Mouse (Mus musculus) cerebellum, adult 11 months (tissue): ENCODE results near the gene Pstpip1.

Experiments
- DNase-seq: peaks from one replicate; pipeline ENCODE4 v3.0.0; 2022

The Pstpip1 gene

DNA sequence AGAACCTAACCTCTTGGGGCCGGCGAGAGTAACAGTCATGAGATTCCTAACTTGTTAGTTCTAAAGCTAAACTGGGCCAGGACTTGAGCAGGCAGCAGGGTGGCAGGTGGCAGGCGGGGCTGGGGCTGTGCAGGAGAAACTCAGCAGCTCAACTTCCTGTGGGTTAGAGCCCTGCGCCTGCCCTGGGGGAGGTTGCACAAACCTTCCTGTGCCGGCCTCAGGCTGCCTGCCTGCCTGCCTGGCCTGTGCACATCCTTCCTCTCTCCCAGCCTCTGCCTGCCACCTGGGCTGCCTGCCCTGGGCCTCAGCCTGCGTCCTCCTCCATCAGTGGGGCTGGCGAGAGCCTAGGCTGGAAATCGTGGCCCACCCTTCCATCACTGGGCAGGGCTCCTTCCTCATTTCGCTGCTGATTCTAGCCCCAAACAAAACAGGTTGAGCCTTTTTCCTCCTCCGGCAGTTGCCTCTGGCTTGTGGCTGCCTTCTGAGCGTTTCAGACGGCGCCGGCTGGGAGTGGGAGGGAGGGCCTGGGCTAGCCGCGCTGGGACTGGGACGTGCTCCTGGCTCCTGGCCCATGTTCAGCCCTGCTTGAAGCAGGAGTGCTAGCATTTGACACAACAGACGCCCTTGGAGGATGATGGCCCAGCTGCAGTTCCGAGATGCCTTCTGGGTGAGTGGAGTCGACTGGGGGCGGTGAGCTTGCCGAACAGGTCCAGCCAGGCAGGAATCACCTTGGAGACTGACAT is at the start of gene Pstpip1:
TSS of gene Pstpip1 (plus strand) at position 185 of the 743 bp plus-strand sequence.
- DNase-seq = peak; percentile 28

DNA sequence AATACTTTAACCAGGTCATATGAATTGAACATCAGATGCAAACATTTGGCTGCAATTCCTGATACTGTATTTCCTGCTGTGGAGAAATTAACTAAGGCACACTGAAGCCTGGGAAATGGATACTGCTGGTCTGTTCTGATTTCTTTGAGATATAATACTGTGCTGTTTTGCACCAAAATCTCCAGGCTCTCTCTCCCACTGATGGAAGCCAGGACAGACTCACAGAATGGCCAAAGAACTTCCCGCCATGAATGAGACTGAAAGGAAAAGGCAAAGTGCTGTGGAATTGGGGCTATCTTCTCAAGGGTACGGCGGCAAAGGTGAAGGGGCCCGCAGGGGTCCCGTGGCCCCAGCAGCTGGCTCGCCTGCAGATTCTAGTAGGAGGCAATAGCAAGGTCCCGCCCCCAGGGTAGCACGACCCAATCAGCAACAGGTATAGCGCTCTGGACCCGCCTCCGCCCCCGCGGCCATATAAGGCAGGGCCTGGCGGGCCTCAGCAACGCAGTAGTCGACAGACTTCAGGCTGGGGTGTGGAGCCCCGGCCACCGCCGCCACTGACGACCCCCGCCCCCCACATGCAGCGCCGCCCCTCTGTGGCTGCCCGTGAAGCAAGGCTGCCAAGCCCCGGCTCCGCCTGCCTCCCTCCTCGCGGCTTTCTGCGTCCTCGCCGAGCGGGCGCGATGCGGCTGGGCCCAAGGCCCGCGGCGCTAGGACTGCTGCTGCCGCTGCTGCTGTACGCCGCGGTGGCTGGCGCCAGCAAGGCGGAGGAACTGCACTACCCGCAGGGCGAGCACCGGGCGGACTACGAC is 48.2 kb upstream of the Pstpip1 start, which contains the start of gene Rcn2:
TSS of gene Rcn2 (plus strand) at position 474 of the 809 bp plus-strand sequence.
- DNase-seq = peak; percentile 94

DNA sequence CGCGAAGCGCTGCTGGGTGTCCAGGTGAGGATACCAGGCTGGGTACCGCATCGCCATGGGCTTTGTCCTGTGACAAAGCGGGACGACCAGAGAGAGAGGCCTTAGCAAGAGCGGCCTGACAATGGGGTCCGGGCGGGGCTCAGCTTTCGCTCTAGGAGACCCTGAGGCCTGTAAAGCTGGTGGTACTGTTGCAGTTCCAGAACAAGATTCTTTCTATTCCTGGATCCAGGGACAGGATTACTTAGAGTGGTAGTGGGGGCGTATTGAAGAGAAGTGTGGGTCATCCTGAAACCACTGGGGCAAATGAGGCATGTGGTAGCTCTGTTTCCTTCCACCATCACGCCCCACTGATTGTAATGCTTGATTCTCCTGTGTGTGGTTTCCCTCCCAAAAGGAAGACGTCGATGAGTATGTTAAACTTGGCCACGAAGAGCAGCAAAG is 47.6 kb upstream of the Pstpip1 start:
- DNase-seq = no peak

DNA sequence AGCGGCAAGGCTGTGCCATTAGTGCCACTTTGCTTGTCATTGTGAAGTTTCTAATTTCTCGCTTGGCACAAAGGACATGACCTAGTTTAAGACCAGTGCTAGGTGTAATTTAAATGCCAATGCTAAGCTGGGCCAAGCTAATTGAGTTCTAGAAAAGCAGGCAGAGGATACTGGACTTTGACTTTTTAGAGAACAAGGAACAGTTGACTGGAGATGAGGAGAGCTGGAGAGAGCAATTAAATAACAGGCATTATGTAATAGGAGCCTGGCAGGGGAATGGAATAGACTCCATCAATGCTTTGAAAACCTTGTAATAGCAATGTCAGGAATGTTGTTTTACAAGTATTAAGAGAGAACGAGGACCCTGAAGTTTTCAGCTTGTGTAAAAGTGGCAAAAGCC is 36.0 kb upstream of the Pstpip1 start:
- no peak for DNase-seq

DNA sequence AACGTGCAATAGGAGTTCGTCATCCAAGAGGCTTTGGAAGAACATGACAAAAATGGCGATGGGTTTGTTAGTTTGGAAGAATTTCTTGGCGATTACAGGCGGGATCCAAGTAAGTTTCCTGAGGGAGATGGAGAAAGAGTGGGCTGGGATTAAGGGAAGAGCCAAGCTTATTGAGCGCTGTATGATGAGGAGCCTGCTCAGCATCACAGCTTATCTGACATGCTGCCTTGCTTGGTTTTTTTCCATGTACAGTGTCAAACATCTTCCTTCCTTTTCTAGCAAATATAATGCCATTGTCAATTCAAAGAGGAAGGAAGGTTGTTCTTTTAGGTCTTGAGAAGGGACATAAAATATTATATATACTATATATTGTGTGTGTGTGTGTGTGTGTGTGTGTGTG is 33.6 kb upstream of the Pstpip1 start:
- no peak for DNase-seq

DNA sequence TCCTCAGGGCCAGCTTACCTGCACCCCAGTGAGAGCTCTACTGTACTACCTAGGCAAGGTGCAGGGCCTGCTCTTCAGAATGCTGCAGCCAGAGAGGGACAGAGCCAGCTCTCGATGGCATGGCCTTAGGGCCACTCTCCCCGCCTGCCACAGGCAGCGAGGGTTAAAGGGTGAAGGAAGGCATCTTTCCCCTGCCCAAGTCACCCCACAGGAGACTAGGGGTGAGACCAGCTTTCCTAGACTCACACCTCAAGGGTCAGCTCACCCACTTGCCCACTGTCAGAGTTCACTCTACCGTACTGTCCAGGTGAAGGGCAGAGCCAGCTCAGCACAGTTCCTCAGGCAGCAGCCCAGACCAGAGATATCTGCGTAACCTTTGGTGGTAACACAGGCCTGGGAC is 27.4 kb upstream of the Pstpip1 start:
- no peak for DNase-seq

DNA sequence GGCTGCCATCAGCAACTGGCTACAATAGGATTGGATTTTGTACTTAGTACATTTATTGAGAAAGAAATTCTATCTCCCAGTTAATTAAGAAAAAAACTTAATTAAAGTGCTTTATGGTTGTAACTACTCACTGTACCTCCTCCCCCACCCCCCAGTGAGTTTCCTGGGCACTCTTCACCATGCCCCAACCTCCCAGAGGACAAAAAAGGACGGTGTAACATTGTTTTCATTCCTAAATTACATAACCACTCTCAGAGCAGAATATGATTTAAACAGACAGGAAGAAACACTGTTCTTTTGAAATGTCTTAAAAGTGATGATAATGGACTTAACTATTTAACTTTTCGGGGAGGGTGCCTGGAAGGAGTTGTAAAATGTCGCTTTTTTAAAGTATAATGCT is 24.8 kb upstream of the Pstpip1 start:
- DNase-seq = no peak

DNA sequence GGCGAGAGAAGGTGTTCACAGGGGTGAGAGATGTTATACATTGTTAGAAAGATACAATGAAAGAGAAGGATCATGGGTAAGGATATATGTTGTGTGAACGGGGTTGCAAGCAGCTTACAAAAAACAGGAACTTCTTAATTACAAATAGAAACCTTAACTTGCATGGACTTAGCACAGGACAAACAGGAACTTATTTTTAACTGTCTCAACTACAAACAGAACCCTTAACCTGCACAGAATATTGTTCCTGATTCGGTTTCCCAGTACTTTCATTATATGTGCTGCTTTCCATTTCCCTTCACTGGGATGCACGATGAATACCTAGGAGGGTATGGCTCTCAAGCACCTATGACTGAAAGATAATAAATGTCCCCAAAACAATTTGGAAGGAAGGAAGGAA is 21.8 kb upstream of the Pstpip1 start:
- DNase-seq = no peak

DNA sequence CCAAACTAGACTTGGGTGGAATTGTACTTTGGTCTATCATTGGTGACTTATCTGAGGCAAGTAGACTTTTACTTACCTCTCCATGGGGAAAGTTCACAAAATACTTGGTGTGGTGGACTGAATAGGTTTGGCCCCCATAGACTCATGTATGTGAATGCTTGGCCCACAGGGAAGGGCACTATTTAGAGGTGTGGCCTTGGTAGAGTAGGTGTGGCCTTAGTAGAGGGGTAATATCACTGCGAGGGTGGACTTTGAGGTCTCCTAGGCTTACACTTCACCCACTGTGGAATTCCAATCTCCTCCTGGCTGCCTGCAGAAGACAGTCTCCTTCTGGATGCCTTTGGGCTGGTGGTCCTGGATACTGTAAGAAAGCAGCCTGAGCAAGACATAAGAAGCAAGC is 21.1 kb upstream of the Pstpip1 start:
- no peak for DNase-seq

DNA sequence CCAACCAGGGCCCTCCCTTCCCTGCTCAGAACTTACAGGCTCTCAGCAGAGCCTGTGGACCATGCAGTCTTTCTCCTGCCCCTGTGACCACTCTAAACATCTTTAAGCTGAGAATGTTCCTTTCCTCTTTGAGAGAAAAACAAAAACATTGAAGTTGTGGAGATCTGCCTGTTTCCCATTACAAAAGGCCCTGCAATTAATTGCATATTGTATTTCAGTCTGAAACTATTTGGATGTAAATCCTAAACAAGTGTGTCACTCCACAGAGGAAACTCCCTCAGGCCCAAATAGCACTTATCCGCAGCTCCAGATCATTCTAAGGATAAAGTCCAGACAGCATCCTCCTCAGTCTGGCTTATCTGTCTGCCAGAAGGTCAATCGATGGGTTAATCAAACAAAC is 16.9 kb upstream of the Pstpip1 start:
- no peak for DNase-seq

DNA sequence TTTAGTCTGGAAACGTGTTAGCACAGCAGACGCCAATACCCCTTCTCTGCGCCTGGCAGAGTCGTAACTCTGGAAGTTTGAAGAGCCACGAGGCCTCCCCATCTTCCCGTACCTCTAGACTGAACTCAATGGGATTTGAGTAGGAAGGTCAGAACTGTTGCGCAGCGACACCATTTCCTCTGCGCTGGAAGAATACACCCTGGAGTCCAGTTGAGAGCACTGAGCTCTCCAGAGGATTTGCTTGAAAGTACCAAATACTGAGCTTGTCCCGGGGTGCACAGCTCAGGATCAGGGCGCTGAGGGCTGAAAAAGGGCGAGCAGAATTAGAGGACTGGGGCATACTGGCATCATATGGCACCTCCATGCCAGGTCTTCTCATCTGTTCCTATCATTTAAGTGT is 14.9 kb upstream of the Pstpip1 start:
- no peak for DNase-seq

DNA sequence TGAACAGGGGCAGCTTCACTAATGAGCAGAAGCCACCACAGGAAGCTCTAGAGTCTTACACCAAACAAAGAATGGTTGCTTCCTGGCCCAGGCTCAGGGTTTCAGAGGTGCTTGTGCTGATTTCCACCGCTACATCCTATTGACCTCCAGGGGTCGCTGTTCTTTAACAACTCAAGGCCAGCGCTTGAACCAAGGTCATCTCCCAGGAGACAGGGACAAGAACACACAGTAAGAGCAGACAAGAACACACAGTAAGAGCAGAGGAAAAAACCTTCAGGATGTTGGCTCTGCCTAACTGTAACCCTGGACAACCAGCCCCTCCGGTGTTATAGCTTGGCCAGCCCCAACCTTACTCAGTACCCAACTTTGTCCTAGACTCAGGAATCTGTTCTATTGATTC is 14.5 kb upstream of the Pstpip1 start:
- peak; percentile 22 for DNase-seq

DNA sequence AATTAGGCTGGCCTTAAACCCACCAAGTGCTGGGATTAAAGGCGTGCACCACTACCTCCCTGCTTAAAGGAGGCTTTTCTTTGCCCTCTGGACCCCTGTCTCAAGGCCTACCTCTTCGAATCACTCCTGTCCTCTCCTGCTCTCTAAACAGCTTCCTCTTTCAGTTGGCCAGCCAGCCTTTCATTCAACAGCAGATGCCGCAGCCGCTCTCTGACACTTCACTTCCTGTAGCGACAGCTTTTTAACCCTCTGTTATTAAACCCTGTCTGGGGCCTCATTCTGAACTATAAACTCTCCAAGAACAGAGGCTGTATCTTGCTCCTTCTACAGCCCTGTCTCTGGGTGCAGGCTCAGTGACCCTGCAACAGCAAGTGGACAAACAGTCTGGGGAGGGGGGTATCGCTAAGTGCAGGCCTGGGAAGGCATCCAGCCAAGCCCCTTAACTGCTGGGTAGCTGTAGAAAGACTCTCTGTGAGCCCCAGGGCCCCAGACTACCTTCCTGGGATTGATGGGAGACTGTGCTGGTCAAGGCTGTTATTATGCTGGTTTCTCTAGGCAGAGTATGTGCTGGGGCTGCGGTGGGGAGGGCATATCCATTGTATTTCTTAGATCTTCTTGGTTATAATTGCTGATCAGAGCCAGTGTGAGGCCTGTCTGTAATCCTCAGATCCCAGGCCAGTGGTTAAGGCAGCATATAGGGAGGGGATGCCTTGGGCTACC is 13.7 kb upstream of the Pstpip1 start:
- DNase-seq = no peak

DNA sequence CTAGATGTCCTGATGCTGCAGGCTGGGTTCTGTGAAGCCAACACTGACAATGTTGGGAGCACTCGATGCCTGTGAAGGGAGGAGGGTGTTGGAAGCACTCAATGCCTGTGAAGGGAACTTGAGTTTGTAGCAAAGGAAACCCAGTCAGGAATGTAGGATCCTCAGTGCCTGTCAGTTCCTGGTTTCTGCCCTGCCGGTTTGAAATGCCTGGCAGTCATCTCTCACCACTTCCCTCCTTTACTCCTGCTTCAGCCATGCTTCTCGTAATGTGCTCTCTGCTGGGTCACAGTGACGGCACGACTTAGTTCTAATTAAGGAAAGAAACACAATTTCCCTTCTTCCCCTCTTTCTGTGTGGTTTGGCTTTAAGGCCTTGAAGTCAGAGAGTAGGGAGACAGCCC is 10.2 kb upstream of the Pstpip1 start:
- DNase-seq = no peak

DNA sequence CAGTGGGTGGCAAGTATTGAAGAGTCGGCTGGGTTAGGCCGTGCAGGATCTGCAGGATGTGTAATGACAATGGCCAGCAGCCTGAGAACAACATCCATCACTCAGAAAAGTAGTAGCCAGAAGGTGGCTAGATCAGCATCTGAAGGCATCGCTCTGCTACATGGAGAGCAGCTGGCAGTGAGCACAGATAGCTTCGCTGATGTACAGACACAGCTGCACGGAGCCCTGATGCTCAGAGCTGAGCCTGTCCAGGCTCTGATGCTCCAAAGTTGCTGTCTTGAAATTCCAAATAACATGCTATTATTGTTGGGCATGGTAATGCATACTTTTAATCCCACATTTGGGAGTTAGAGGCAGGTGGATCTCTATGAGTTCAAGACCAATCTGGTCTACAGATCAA is 3.2 kb upstream of the Pstpip1 start:
- no peak for DNase-seq

DNA sequence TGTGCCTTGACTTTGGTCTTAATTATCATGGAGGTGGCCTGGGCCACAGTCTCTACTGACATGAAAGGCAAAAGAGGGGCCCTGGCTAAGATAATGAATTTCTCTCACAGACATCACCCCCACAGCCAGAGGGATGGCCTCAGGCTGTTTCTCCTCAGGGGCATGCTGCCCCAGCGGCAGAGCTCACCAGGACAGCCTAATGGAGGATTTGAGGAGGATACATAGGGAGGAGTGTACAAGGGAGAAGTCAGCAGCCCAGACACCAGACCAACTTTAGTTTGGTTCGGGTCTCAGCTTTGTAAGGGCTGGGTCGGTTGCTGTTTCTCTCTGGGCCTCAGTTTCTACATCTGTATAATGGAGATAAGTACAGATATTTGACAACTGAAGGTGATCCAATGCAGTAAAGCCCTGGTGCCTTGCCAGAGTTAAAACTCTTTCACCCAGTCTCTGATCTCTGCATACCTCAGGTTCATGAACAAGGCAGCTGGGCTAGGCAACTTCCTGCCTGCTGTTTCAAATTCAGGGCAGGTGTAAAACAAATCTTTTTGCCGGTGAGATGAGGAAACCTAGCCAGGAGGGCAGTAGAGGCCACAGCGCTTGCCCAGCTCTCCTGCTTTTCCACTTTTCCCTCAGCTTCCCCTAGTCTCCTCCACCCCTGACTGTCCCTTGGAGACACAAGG is 924 bp downstream of the Pstpip1 start:
- no peak for DNase-seq

DNA sequence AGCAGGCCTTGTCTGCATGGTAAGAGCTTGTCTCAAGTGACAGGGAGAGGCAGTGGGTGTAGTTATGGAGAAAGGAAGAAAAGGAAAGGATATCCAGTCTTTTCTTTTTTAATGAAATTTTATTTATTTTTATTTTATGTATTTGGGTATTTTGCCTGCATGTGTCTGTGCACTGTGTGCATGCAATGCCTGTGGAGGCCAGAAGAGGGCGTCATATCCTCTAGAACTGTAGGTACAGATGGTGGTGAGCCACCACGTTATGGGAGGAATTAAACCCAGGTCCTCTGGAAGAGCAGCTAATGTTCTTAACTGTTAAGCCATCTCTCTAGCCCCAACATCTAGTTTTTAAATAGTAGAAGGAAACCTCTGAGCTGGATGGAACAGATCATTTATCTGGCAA is 2.3 kb downstream of the Pstpip1 start:
- DNase-seq = no peak

DNA sequence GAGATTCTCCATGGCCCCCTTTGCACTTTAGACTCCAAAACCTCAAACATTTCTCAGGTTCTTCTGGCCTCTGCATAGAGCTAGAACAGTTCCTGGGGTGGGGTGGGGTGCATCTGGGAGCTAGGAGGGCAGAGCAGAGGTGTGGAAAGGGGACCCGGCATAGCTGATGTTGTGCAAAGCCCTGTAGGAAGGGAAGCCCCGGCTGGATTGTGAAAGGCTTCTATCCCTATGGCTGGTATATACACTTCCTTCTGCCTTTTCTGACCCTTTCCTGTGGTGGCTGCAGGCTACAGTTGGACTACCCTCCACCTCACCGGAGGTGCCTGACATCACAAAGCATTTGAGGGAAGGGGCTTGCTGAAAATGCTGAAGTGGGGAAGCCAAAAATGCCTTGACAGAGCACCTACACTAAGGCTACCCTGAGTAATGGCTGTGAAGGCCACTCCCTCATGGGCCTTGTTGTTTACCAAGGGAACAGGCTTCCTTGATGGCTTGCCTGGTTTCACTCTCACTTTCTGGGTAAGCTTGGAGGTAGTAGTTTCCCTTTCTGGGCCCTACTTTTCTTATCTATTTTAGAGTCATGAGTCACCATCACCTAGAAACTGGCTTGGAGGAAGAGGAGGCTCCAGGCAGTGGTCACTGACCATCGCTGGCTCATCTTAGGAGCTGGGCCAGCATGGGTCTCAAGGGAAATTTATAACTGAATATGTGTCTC is 8.0 kb downstream of the Pstpip1 start:
- DNase-seq = no peak

DNA sequence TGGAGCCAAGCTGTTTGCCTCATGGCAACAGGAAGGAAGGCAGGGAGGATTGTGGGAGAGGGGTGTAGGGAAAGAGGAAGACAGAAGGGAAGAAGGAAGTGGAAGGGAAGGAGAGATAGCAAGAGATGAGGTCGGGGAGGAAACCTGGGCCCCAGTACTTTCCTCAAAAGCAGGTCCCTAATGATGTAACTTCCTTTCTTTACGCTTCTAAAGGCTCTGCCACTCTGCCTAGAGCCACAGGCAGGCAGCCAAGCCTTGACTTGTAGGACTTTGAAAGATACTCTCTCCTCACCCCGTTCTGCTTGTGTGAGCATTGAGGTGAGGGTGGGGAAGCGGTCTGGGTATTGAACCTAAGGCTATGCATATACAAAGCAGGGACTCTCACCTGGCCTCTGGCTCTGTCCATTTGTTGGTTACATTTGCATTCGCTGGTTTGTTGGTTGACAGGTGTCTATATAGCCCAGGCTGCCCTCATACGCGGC is 10.3 kb downstream of the Pstpip1 start:
- no peak for DNase-seq

DNA sequence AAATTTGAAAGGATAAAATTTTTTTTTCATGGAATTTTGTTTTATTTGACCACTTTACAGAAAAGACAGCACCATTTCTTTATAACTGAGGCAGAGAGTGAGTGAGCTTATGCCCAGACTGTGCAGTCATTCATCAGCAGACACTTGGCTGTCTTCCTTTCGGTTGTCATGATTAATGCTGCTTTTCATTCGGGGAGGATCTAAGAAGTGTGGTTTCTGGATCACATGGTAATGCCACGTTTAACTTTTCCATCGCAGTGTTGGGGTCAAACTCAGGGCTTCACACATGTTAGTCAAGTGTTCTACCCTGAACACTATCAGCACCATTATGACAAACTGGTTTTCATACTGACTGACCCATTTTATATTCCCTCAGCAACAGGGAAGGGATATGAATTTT is 11.3 kb downstream of the Pstpip1 start:
- no peak for DNase-seq

DNA sequence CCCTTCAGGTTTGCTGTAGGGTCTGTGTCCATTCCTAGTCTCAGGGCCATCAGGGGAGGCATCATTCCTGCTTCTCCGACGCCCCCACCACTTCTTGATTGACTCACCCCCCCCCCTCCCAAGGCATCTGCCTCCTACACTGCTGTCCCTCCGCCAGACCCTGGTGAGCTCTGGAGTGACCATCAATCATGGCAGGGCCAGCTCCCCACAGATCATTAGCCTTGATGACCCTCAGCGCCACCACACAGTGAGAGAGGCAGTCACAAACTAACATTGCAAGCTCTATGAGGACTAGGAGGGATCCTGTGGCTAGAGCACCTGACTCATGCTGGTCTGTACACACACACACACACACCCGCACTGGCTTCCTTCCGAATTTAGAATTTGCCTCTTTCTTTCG is 15.2 kb downstream of the Pstpip1 start:
- DNase-seq = no peak
